Mouse (Mus musculus) heart, adult 2 months (tissue): ENCODE results near the gene Epb41l4b.

ENCODE experiments used
- CTCF ChIP-seq: fragments of 200-600 bp; IDR thresholded peaks from 2 replicates; pipeline ENCODE4 v1.8.1; 2022; ENCODE audit warnings: antibody characterized with exemption, mild to moderate bottlenecking, moderate library complexity
- EP300 ChIP-seq: fragments of 200-500 bp; IDR thresholded peaks from 2 replicates; pipeline ENCODE4 v1.6.1; 2011; ENCODE audit warnings: low read depth, low read length, control low read depth; ENCODE audit not compliant: insufficient read depth
- POLR2A ChIP-seq: fragments of 200-500 bp; IDR thresholded peaks from 2 replicates; pipeline ENCODE4 v1.6.1; 2011; ENCODE audit warnings: mild to moderate bottlenecking, low read depth, low read length, control low read depth; ENCODE audit not compliant: insufficient read depth

- TF ChIP-seq POLR2A (no peak), CTCF (no peak), EP300 (no peak)
Measured at GRCm38 (mm10) chr4:57043621-57044020, 99.6 kb downstream of the Epb41l4b start.
